Mouse (Mus musculus) splenic B cell, adult 2 months (primary cell): ENCODE measurements around the gene Syt13.

Experiments used
- DNase-seq: peaks from one replicate; pipeline ENCODE4 v3.0.0-alpha.2; 2011; ENCODE audit warnings: low read depth, low spot score
- H3K27me3 ChIP-seq: 2 replicates; pipeline ENCODE4 v1.6.1; 2012; ENCODE audit warnings: mild to moderate bottlenecking, low read length, moderate library complexity, mixed read lengths; ENCODE audit not compliant: control insufficient read depth, poor library complexity, insufficient read depth, severe bottlenecking
- H3K36me3 ChIP-seq: 2 replicates; pipeline ENCODE4 v1.6.1; 2012; ENCODE audit warnings: mild to moderate bottlenecking, low read length, moderate library complexity, mixed read lengths; ENCODE audit not compliant: control insufficient read depth, poor library complexity, insufficient read depth, severe bottlenecking

The Syt13 gene

GRCm38 (mm10) chr2:92967032-92967838, 52.3 kb downstream of the Syt13 start:
- H3K27me3 ChIP-seq: no peaks in the 10 kb centered on the region
- no peak for DNase-seq
- peaks cover 4% of the 10 kb centered on the region; the same call in 1 of the 2 replicates for H3K36me3 ChIP-seq

- peaks cover 4% of the 10 kb centered on the region; the same call in 1 of the 2 replicates for H3K36me3 ChIP-seq
- DNase-seq: no peak
Measured at GRCm38 (mm10) chr2:92967839-92968166, 52.9 kb downstream of the Syt13 start.

GRCm38 (mm10) chr2:92971069-92971468, 56.2 kb downstream of the Syt13 start:
- DNase-seq: no peak
- H3K36me3 ChIP-seq: peaks cover 8% of the 10 kb centered on the region; the same call in 1 of the 2 replicates
- no peaks in the 10 kb centered on the region for H3K27me3 ChIP-seq

More at GRCm38 (mm10) chr2:92967839-92968166, 52.9 kb downstream of the Syt13 start:
- no peaks in the 10 kb centered on the region for H3K27me3 ChIP-seq

- no peak for DNase-seq
- Histone ChIP-seq H3K27me3 (no peaks in the 10 kb centered on the region), H3K36me3 (peaks cover 8% of the 10 kb centered on the region; the same call in 1 of the 2 replicates)
Measured at GRCm38 (mm10) chr2:92971536-92971935, 56.6 kb downstream of the Syt13 start.

- Histone ChIP-seq H3K36me3 (peaks cover 8% of the 10 kb centered on the region; the same call in 1 of the 2 replicates), H3K27me3 (no peaks in the 10 kb centered on the region)
- DNase-seq: no peak
Measured at GRCm38 (mm10) chr2:92972071-92972470, 57.2 kb downstream of the Syt13 start.

GRCm38 (mm10) chr2:92973646-92974045, 58.7 kb downstream of the Syt13 start:
- no peaks in the 10 kb centered on the region for H3K27me3 ChIP-seq
- no peak for DNase-seq
- peaks cover 8% of the 10 kb centered on the region for H3K36me3 ChIP-seq

GRCm38 (mm10) chr2:92975031-92975790, 60.3 kb downstream of the Syt13 start:
- Histone ChIP-seq H3K36me3 (peaks cover 8% of the 10 kb centered on the region), H3K27me3 (no peaks in the 10 kb centered on the region)
- DNase-seq: no peak

- no peak for DNase-seq
- no peaks in the 10 kb centered on the region; the same call in none of the 2 replicates for H3K36me3 ChIP-seq
Measured at GRCm38 (mm10) chr2:92980165-92980564, 65.3 kb downstream of the Syt13 start.

GRCm38 (mm10) chr2:92982591-92983272, 67.8 kb downstream of the Syt13 start:
- no peaks in the 10 kb centered on the region for H3K27me3 ChIP-seq
- DNase-seq: no peak

More at GRCm38 (mm10) chr2:92980165-92980564, 65.3 kb downstream of the Syt13 start:
- no peaks in the 10 kb centered on the region for H3K27me3 ChIP-seq

GRCm38 (mm10) chr2:92983273-92983620, 68.3 kb downstream of the Syt13 start:
- no peak for DNase-seq
- no peaks in the 10 kb centered on the region for H3K27me3 ChIP-seq

More at GRCm38 (mm10) chr2:92982591-92983272, 67.8 kb downstream of the Syt13 start:
- no peaks in the 10 kb centered on the region; the same call in none of the 2 replicates for H3K36me3 ChIP-seq

GRCm38 (mm10) chr2:92984321-92985108, 69.6 kb downstream of the Syt13 start:
- Histone ChIP-seq H3K27me3 (no peaks in the 10 kb centered on the region), H3K36me3 (no peaks in the 10 kb centered on the region; the same call in none of the 2 replicates)
- no peak for DNase-seq

More at GRCm38 (mm10) chr2:92983273-92983620, 68.3 kb downstream of the Syt13 start:
- no peaks in the 10 kb centered on the region; the same call in none of the 2 replicates for H3K36me3 ChIP-seq

GRCm38 (mm10) chr2:92985171-92985570, 70.3 kb downstream of the Syt13 start:
- no peaks in the 10 kb centered on the region for H3K27me3 ChIP-seq
- H3K36me3 ChIP-seq: no peaks in the 10 kb centered on the region; the same call in none of the 2 replicates
- no peak for DNase-seq

GRCm38 (mm10) chr2:92985600-92985999, 70.7 kb downstream of the Syt13 start:
- DNase-seq: no peak
- Histone ChIP-seq H3K36me3 (peaks cover 2% of the 10 kb centered on the region), H3K27me3 (no peaks in the 10 kb centered on the region)

GRCm38 (mm10) chr2:92987108-92987618, 72.3 kb downstream of the Syt13 start:
- no peak for DNase-seq
- no peaks in the 10 kb centered on the region for H3K27me3 ChIP-seq
- H3K36me3 ChIP-seq: peaks cover 2% of the 10 kb centered on the region
